Mouse (Mus musculus): ENCODE results near the gene Nes. TPM values are rescaled to one million over a fixed set of nuclear protein-coding genes. Genes with fewer than 3 reads are reported as not detected.

Gene Nes
- polyA plus RNA-seq, 1 experiment from 2014 or later = 29.4 TPM

GRCm38 (mm10) chr3:87951946-87952345, 18.9 kb upstream of the Nes start:
- Histone ChIP-seq H3K4me2 (peak overlapping the region; percentile 82), H3K4me1 (replicated peaks) (peaks cover 51% of the 10 kb centered on the region), H3K4me3 (replicated peaks) (peak overlapping the region; percentile 68), H3K36me3 (peaks cover 37% of the 10 kb centered on the region), H3K9me3 (no peaks in the 10 kb centered on the region), H3K27me3 (no peaks in the 10 kb centered on the region), H3K27ac (peak overlapping the region; percentile 79), H3K9ac (replicated peaks) (peak overlapping the region; percentile 51)
- ATAC-seq (ENCODE audit: insufficient number of reproducible peaks, insufficient read depth, low FRiP score, low TSS enrichment, low read depth) = no peak
- 16% methylated on average over 12 of the region's 12 CpGs for WGBS

- Histone ChIP-seq H3K9me3 (no peaks in the 10 kb centered on the region), H3K4me1 (replicated peaks) (peaks cover 46% of the 10 kb centered on the region), H3K36me3 (peaks cover 37% of the 10 kb centered on the region), H3K27ac (peak overlapping the region; percentile 79), H3K4me2 (peak overlapping the region; percentile 82), H3K9ac (replicated peaks) (peak overlapping the region; percentile 51), H3K4me3 (replicated peaks) (peak overlapping the region; percentile 68), H3K27me3 (no peaks in the 10 kb centered on the region)
- WGBS = 8% methylated on average over 5 of the region's 5 CpGs
- ATAC-seq (ENCODE audit: insufficient number of reproducible peaks, insufficient read depth, low FRiP score, low TSS enrichment, low read depth) = peak; percentile 12; the same call in 1 of the 2 replicates
These were observed 18.4 kb upstream of the Nes start for GRCm38 (mm10) chr3:87952440-87952839.

GRCm38 (mm10) chr3:87958056-87958455, 12.8 kb upstream of the Nes start:
- 0 out of 2 replicates have a peak, but pooled peaks cover 2% of the 10 kb centered on the region for H3K27me3 ChIP-seq
- no peak overlapping the region; the same call in 1 of the 2 replicates for H3K9ac ChIP-seq (replicated peaks)
- H3K4me1 ChIP-seq (replicated peaks) = peaks cover 28% of the 10 kb centered on the region
- H3K4me2 ChIP-seq = no peak overlapping the region
- H3K36me3 ChIP-seq = peaks cover 23% of the 10 kb centered on the region
- no peak overlapping the region for H3K4me3 ChIP-seq (replicated peaks)
- ATAC-seq (ENCODE audit: insufficient number of reproducible peaks, insufficient read depth, low FRiP score, low TSS enrichment, low read depth) = no peak
- no peaks in the 10 kb centered on the region for H3K9me3 ChIP-seq
- 0% methylated on average over 1 of the region's 1 CpGs for WGBS
- peak overlapping the region; percentile 47; the same call in 1 of the 2 replicates for H3K27ac ChIP-seq

- H3K27ac ChIP-seq = peak overlapping the region; percentile 47; the same call in 1 of the 2 replicates
- H3K9ac ChIP-seq (replicated peaks) = no peak overlapping the region; the same call in 1 of the 2 replicates
- WGBS = 10% methylated on average over 4 of the region's 4 CpGs
- 0 out of 2 replicates have a peak, but pooled peaks cover 2% of the 10 kb centered on the region for H3K27me3 ChIP-seq
- peaks cover 27% of the 10 kb centered on the region for H3K4me1 ChIP-seq (replicated peaks)
- peaks cover 19% of the 10 kb centered on the region for H3K36me3 ChIP-seq
- H3K4me3 ChIP-seq (replicated peaks) = no peak overlapping the region
- ATAC-seq (ENCODE audit: insufficient number of reproducible peaks, insufficient read depth, low FRiP score, low TSS enrichment, low read depth) = no peak
- H3K4me2 ChIP-seq = no peak overlapping the region
- no peaks in the 10 kb centered on the region for H3K9me3 ChIP-seq
These were observed 12.4 kb upstream of the Nes start for GRCm38 (mm10) chr3:87958476-87958875.

- ATAC-seq (ENCODE audit: insufficient number of reproducible peaks, insufficient read depth, low FRiP score, low TSS enrichment, low read depth) = no peak
- Histone ChIP-seq H3K4me1 (replicated peaks) (peaks cover 27% of the 10 kb centered on the region), H3K4me2 (no peak overlapping the region), H3K36me3 (peaks cover 14% of the 10 kb centered on the region), H3K4me3 (replicated peaks) (no peak overlapping the region), H3K9ac (replicated peaks) (no peak overlapping the region; the same call in 1 of the 2 replicates), H3K27me3 (0 out of 2 replicates have a peak, but pooled peaks cover 2% of the 10 kb centered on the region), H3K9me3 (no peaks in the 10 kb centered on the region), H3K27ac (peak overlapping the region; percentile 98)
- WGBS = 41% methylated on average over 1 of the region's 1 CpGs
These were observed 11.9 kb upstream of the Nes start for GRCm38 (mm10) chr3:87958967-87959366.

GRCm38 (mm10) chr3:87959371-87959770, 11.5 kb upstream of the Nes start:
- Histone ChIP-seq H3K36me3 (peaks cover 10% of the 10 kb centered on the region), H3K4me1 (replicated peaks) (peaks cover 27% of the 10 kb centered on the region), H3K27ac (peak overlapping the region; percentile 98), H3K27me3 (0 out of 2 replicates have a peak, but pooled peaks cover 2% of the 10 kb centered on the region), H3K9ac (replicated peaks) (no peak overlapping the region), H3K4me3 (replicated peaks) (no peak overlapping the region), H3K4me2 (no peak overlapping the region), H3K9me3 (no peaks in the 10 kb centered on the region)
- no peak for ATAC-seq (ENCODE audit: insufficient number of reproducible peaks, insufficient read depth, low FRiP score, low TSS enrichment, low read depth)
- WGBS = 59% methylated on average over 7 of the region's 7 CpGs

GRCm38 (mm10) chr3:87960191-87960585, 10.7 kb upstream of the Nes start:
- 9% methylated on average over 10 of the region's 10 CpGs for WGBS
- H3K27ac ChIP-seq = peak overlapping the region; percentile 98
- H3K4me2 ChIP-seq = peak overlapping the region; percentile 57
- H3K9ac ChIP-seq (replicated peaks) = peak overlapping the region; percentile 59
- H3K36me3 ChIP-seq = 0 out of 2 replicates have a peak, but pooled peaks cover 2% of the 10 kb centered on the region
- H3K4me1 ChIP-seq (replicated peaks) = peaks cover 27% of the 10 kb centered on the region
- peak overlapping the region; percentile 38 for H3K4me3 ChIP-seq (replicated peaks)
- no peaks in the 10 kb centered on the region for H3K9me3 ChIP-seq
- ATAC-seq (ENCODE audit: insufficient number of reproducible peaks, insufficient read depth, low FRiP score, low TSS enrichment, low read depth) = no peak
- H3K27me3 ChIP-seq = 0 out of 2 replicates have a peak, but pooled peaks cover 2% of the 10 kb centered on the region

GRCm38 (mm10) chr3:87960586-87961191, 10.2 kb upstream of the Nes start:
- Histone ChIP-seq H3K36me3 (no peaks in the 10 kb centered on the region), H3K9ac (replicated peaks) (peak overlapping the region; percentile 59), H3K4me1 (replicated peaks) (peaks cover 27% of the 10 kb centered on the region), H3K27me3 (0 out of 2 replicates have a peak, but pooled peaks cover 2% of the 10 kb centered on the region), H3K9me3 (no peaks in the 10 kb centered on the region), H3K27ac (peak overlapping the region; percentile 98), H3K4me3 (replicated peaks) (peak overlapping the region; percentile 38), H3K4me2 (peak overlapping the region; percentile 57)
- WGBS = under 1% methylated on average over 27 of the region's 27 CpGs
- peak; percentile 97 for ATAC-seq (ENCODE audit: insufficient number of reproducible peaks, insufficient read depth, low FRiP score, low TSS enrichment, low read depth)

GRCm38 (mm10) chr3:87970184-87970938, 517 bp upstream of the Nes start:
- no peak for ATAC-seq (ENCODE audit: insufficient number of reproducible peaks, insufficient read depth, low FRiP score, low TSS enrichment, low read depth)
- Histone ChIP-seq H3K4me1 (replicated peaks) (peaks cover 48% of the 10 kb centered on the region), H3K9me3 (no peaks in the 10 kb centered on the region), H3K36me3 (no peaks in the 10 kb centered on the region; the same call in 1 of the 2 replicates), H3K4me3 (replicated peaks) (peak overlapping the region; percentile 53), H3K4me2 (peak overlapping the region; percentile 94), H3K27ac (0 out of 2 replicates have a peak overlapping the region, but pooled peaks have one; percentile 7), H3K9ac (replicated peaks) (peak overlapping the region; percentile 65; the same call in 1 of the 2 replicates), H3K27me3 (peaks cover 50% of the 10 kb centered on the region)
- WGBS = 1% methylated on average over 21 of the region's 21 CpGs

GRCm38 (mm10) chr3:87971489-87972202, 768 bp downstream of the Nes start:
- Histone ChIP-seq H3K4me1 (replicated peaks) (peaks cover 48% of the 10 kb centered on the region), H3K27me3 (peaks cover 50% of the 10 kb centered on the region), H3K4me2 (peak overlapping the region; percentile 94), H3K9ac (replicated peaks) (peak overlapping the region; percentile 65), H3K27ac (peak overlapping the region; percentile 35; the same call in 1 of the 2 replicates), H3K36me3 (peaks cover under 1% of the 10 kb centered on the region; the same call in 1 of the 2 replicates), H3K9me3 (no peaks in the 10 kb centered on the region), H3K4me3 (replicated peaks) (peak overlapping the region; percentile 53)
- ATAC-seq (ENCODE audit: insufficient number of reproducible peaks, insufficient read depth, low FRiP score, low TSS enrichment, low read depth) = no peak
- under 1% methylated on average over 60 of the region's 60 CpGs for WGBS
